16 mouse cellular contexts compared by ENCODE assay signal in genomic region chr4:122982537-122982936, GRCm38 (mm10). TPM values are rescaled to one million over a fixed set of nuclear protein-coding genes. Genes with fewer than 3 reads are reported as not detected.
"Had no signal": no experiment of that assay in that cellular context is flagged by ENCODE, and none has a peak within 500 bp of the region (broad histone marks: within the 10 kb centered on the region; RNA-seq: fewer than 3 reads in every experiment).

No protein-coding gene starts in this region.

- H3K9me3 ChIP-seq: kidney, embryonic 15.5 days; limb, embryonic 12.5 days; liver, embryonic 15.5 days; midbrain, embryonic 12.5 days; neural tube, embryonic 13.5 days; stomach, embryonic 15.5 days had no signal

- DNase-seq: kidney, postnatal 14 days; lung, embryonic 14.5 days; lung, postnatal 10 days; lung, postnatal 4 days; retina, postnatal 1 day; right cerebral cortex, postnatal 4 days; thymus, adult 2 months; thymus, postnatal 25 days had no signal

- H3K9ac ChIP-seq: kidney, embryonic 15.5 days; limb, embryonic 12.5 days; liver, embryonic 15.5 days; lung, embryonic 14.5 days; midbrain, embryonic 12.5 days; stomach, embryonic 15.5 days had no signal

- H3K4me1 ChIP-seq: liver, embryonic 15.5 days; stomach, embryonic 15.5 days had no signal

- ATAC-seq: midbrain, embryonic 16.5 days had no signal

- H3K36me3 ChIP-seq: kidney, embryonic 15.5 days; limb, embryonic 12.5 days; liver, embryonic 15.5 days; midbrain, embryonic 12.5 days; neural tube, embryonic 13.5 days; stomach, embryonic 15.5 days had no signal

- H3K27ac ChIP-seq: kidney, embryonic 15.5 days; limb, embryonic 12.5 days; liver, embryonic 15.5 days; midbrain, embryonic 12.5 days; neural tube, embryonic 13.5 days; stomach, embryonic 15.5 days had no signal

- H3K4me3 ChIP-seq: liver, embryonic 15.5 days; midbrain, embryonic 12.5 days had no signal

RNA-seq across cellular contexts. Expression of gene Mfsd2a, which starts 21.5 kb away (rescaled TPM):
- total RNA-seq: megakaryocyte-erythroid progenitor cell, adult 5-6 weeks had no signal
